Mouse (Mus musculus) stomach, embryonic 14.5 days (tissue): ENCODE data around the gene Trp53bp1. TPM values are rescaled to one million over a fixed set of nuclear protein-coding genes. Genes with fewer than 3 reads are reported as not detected.

ENCODE experiments used
- ATAC-seq: fragments of 200-750 bp; cut with Nextera tagmentation; 2 replicates; pipeline ENCODE4 v1.8.0; 2017; ENCODE audit warnings: low read depth, moderate TSS enrichment; ENCODE audit not compliant: insufficient number of reproducible peaks, insufficient read depth, low FRiP score
- H3K27ac ChIP-seq: fragments of 300-500 bp; sonication (generic); 2 replicates; pipeline ENCODE4 v1.5.1; 2014; ENCODE audit warnings: mild to moderate bottlenecking, low read length, moderate library complexity, mixed read lengths
- H3K27me3 ChIP-seq: fragments of 300-500 bp; sonication (generic); 2 replicates; pipeline ENCODE4 v1.6.1; 2014; ENCODE audit warnings: low read length, control low read depth, mixed read lengths; ENCODE audit not compliant: control insufficient read depth, insufficient read depth
- H3K36me3 ChIP-seq: fragments of 300-500 bp; sonication (generic); 2 replicates; pipeline ENCODE4 v1.6.1; 2014; ENCODE audit warnings: mild to moderate bottlenecking, control low read depth, low read length, moderate library complexity, mixed read lengths; ENCODE audit not compliant: control insufficient read depth, insufficient read depth
- H3K4me1 ChIP-seq: fragments of 300-500 bp; sonication (generic); 2 replicates; pipeline ENCODE4 v1.6.1; 2014; ENCODE audit warnings: low read length, control low read depth, mixed read lengths; ENCODE audit not compliant: control insufficient read depth, insufficient read depth
- H3K4me2 ChIP-seq: fragments of 300-500 bp; sonication (generic); replicated peaks from 2 replicates; pipeline ENCODE4 v1.6.1; 2014; ENCODE audit warnings: low read depth, low read length, control low read depth
- H3K4me3 ChIP-seq: fragments of 300-500 bp; sonication (generic); 2 replicates; pipeline ENCODE4 v1.5.1; 2014; ENCODE audit warnings: low read depth, low read length, control low read depth
- H3K9ac ChIP-seq: fragments of 300-500 bp; sonication (generic); replicated peaks from 2 replicates; pipeline ENCODE4 v1.6.1; 2014; ENCODE audit warnings: low read depth, mild to moderate bottlenecking, control low read depth, low read length, moderate library complexity, mixed read lengths
- H3K9me3 ChIP-seq: fragments of 300-500 bp; sonication (generic); 2 replicates; pipeline ENCODE4 v1.6.1; 2016; ENCODE audit warnings: low read depth, low read length, control low read depth; ENCODE audit not compliant: control insufficient read depth
- WGBS: fragments of 180-500 bp; shearing (Covaris S2); extraction: QIAGEN DNeasy Blood & Tissue Kit; methylation state at CpG from one replicate; pipeline ENCODE4 v1.1.7; 2014; 5-methylcytosine and 5-hydroxymethylcytosine counted together
- polyA plus RNA-seq: library from polyadenylated mRNA; unstranded; fragments of >200 nt; fragmentation: Nextera tagmentation; extraction: Ambion mirVana; gene quantifications from 2 replicates; pipeline ENCODE4 v1.2.1, GENCODE M21; 2014

Trp53bp1 gene
- polyA plus RNA-seq, 1 experiment from 2014 or later: 86.0 TPM

- Histone ChIP-seq H3K27me3 (no peaks in the 10 kb centered on the region), H3K36me3 (peaks cover 47% of the 10 kb centered on the region), H3K4me1 (no peaks in the 10 kb centered on the region), H3K27ac (no peak overlapping the region), H3K9ac (no peak overlapping the region), H3K4me3 (no peak overlapping the region), H3K4me2 (no peak overlapping the region), H3K9me3 (no peaks in the 10 kb centered on the region)
- WGBS: 96% methylated on average over 2 of the region's 2 CpGs
- no peak for ATAC-seq
These were observed 48.2 kb downstream of the Trp53bp1 start for GRCm38 (mm10) chr2:121223010-121223409.

GRCm38 (mm10) chr2:121219994-121220393 is 51.2 kb downstream of the Trp53bp1 start:
- Histone ChIP-seq H3K9me3 (no peaks in the 10 kb centered on the region), H3K4me2 (no peak overlapping the region), H3K4me3 (no peak overlapping the region), H3K9ac (no peak overlapping the region), H3K27me3 (no peaks in the 10 kb centered on the region), H3K27ac (no peak overlapping the region), H3K4me1 (no peaks in the 10 kb centered on the region), H3K36me3 (peaks cover 41% of the 10 kb centered on the region)
- ATAC-seq: no peak

GRCm38 (mm10) chr2:121219177-121219576 is 52.0 kb downstream of the Trp53bp1 start:
- no peak overlapping the region for H3K9ac ChIP-seq
- no peak for ATAC-seq
- H3K27ac ChIP-seq: no peak overlapping the region
- H3K9me3 ChIP-seq: no peaks in the 10 kb centered on the region
- peaks cover 47% of the 10 kb centered on the region for H3K36me3 ChIP-seq
- H3K27me3 ChIP-seq: no peaks in the 10 kb centered on the region
- H3K4me3 ChIP-seq: no peak overlapping the region
- no peak overlapping the region for H3K4me2 ChIP-seq
- H3K4me1 ChIP-seq: no peaks in the 10 kb centered on the region

GRCm38 (mm10) chr2:121214491-121214890 is 56.7 kb downstream of the Trp53bp1 start:
- H3K27ac ChIP-seq: no peak overlapping the region
- H3K9me3 ChIP-seq: no peaks in the 10 kb centered on the region
- H3K4me2 ChIP-seq: no peak overlapping the region
- no peaks in the 10 kb centered on the region for H3K4me1 ChIP-seq
- no peak overlapping the region for H3K4me3 ChIP-seq
- H3K27me3 ChIP-seq: no peaks in the 10 kb centered on the region
- no peak overlapping the region for H3K9ac ChIP-seq
- H3K36me3 ChIP-seq: peaks cover 44% of the 10 kb centered on the region
- ATAC-seq: no peak
- 73% methylated on average over 3 of the region's 3 CpGs for WGBS

- no peaks in the 10 kb centered on the region for H3K9me3 ChIP-seq
- peaks cover 89% of the 10 kb centered on the region for H3K36me3 ChIP-seq
- no peak overlapping the region for H3K4me2 ChIP-seq
- WGBS: 91% methylated on average over 3 of the region's 3 CpGs
- no peaks in the 10 kb centered on the region for H3K27me3 ChIP-seq
- ATAC-seq: no peak
- no peak overlapping the region for H3K4me3 ChIP-seq
- no peak overlapping the region for H3K27ac ChIP-seq
- no peaks in the 10 kb centered on the region for H3K4me1 ChIP-seq
- H3K9ac ChIP-seq: no peak overlapping the region
These were observed 64.7 kb downstream of the Trp53bp1 start for GRCm38 (mm10) chr2:121206541-121206940.

GRCm38 (mm10) chr2:121204276-121204675 is 66.9 kb downstream of the Trp53bp1 start:
- WGBS: 93% methylated on average over 17 of the region's 17 CpGs
- ATAC-seq: no peak
- no peak overlapping the region for H3K9ac ChIP-seq

GRCm38 (mm10) chr2:121195466-121195865 is 75.7 kb downstream of the Trp53bp1 start:
- WGBS: 91% methylated on average over 9 of the region's 9 CpGs
- H3K4me2 ChIP-seq: no peak overlapping the region
- no peak for ATAC-seq

More at GRCm38 (mm10) chr2:121204276-121204675, 66.9 kb downstream of the Trp53bp1 start:
- Histone ChIP-seq H3K4me2 (no peak overlapping the region), H3K4me1 (no peaks in the 10 kb centered on the region), H3K4me3 (no peak overlapping the region), H3K27me3 (no peaks in the 10 kb centered on the region), H3K9me3 (no peaks in the 10 kb centered on the region), H3K36me3 (peaks cover 91% of the 10 kb centered on the region), H3K27ac (no peak overlapping the region)

GRCm38 (mm10) chr2:121188530-121188929 is 82.7 kb downstream of the Trp53bp1 start:
- no peak for ATAC-seq
- no peak overlapping the region for H3K9ac ChIP-seq
- no peak overlapping the region for H3K27ac ChIP-seq
- H3K4me2 ChIP-seq: no peak overlapping the region
- H3K9me3 ChIP-seq: no peaks in the 10 kb centered on the region
- H3K4me1 ChIP-seq: no peaks in the 10 kb centered on the region
- no peaks in the 10 kb centered on the region for H3K27me3 ChIP-seq
- WGBS: 85% methylated on average over 1 of the region's 1 CpGs
- no peak overlapping the region for H3K4me3 ChIP-seq
- peaks cover 83% of the 10 kb centered on the region for H3K36me3 ChIP-seq

More at GRCm38 (mm10) chr2:121195466-121195865, 75.7 kb downstream of the Trp53bp1 start:
- Histone ChIP-seq H3K27me3 (no peaks in the 10 kb centered on the region), H3K27ac (no peak overlapping the region), H3K4me1 (no peaks in the 10 kb centered on the region), H3K4me3 (no peak overlapping the region), H3K36me3 (peaks cover 96% of the 10 kb centered on the region), H3K9ac (no peak overlapping the region), H3K9me3 (no peaks in the 10 kb centered on the region)

GRCm38 (mm10) chr2:121184142-121184541 is 87.1 kb downstream of the Trp53bp1 start:
- ATAC-seq: no peak
- no peak overlapping the region for H3K4me2 ChIP-seq
- no peak overlapping the region for H3K4me3 ChIP-seq
- WGBS: 95% methylated on average over 7 of the region's 7 CpGs
- no peak overlapping the region for H3K27ac ChIP-seq
- no peaks in the 10 kb centered on the region for H3K27me3 ChIP-seq
- no peaks in the 10 kb centered on the region for H3K9me3 ChIP-seq
- peaks cover 58% of the 10 kb centered on the region for H3K36me3 ChIP-seq
- H3K4me1 ChIP-seq: no peaks in the 10 kb centered on the region
- H3K9ac ChIP-seq: no peak overlapping the region
